Mouse (Mus musculus) CD4-positive, CD25-positive, alpha-beta regulatory T cell, adult 4 months (primary cell): Measurements from ENCODE around the gene Olfr1393. TPM values are rescaled to one million over a fixed set of nuclear protein-coding genes. Genes with fewer than 3 reads are reported as not detected.

Source experiments
- ATAC-seq: one replicate; pipeline ENCODE4 v1.8.0; 2017
- polyA plus RNA-seq, 2 experiments: library from polyadenylated mRNA; unstranded; fragments of 100-300 nt; shearing (Covaris generic); gene quantifications; one replicate each; pipeline ENCODE4 v1.2.1; 2017

The Olfr1393 gene
- polyA plus RNA-seq, 2 experiments from 2014 or later = 0.28 TPM; not detected in 1

GRCm38 (mm10) chr11:49322442-49322841, 44.3 kb downstream of the Olfr1393 start, which contains the start of gene Olfr1391:
TSS of gene Olfr1391 (plus strand) at chr11:49322742.
- ATAC-seq = no peak

- no peak for ATAC-seq
Measured at GRCm38 (mm10) chr11:49326726-49327125, 48.6 kb downstream of the Olfr1393 start.

- no peak for ATAC-seq
Measured at GRCm38 (mm10) chr11:49329686-49330085, 51.6 kb downstream of the Olfr1393 start.

Other genes starting within 250 kb of the Olfr1393 start
- gene 9930111J21Rik2, start 227.1 kb upstream of the Olfr1393 start, polyA plus RNA-seq = 100 to 1,000 TPM; 148 to 213 TPM
- gene Tgtp2, start 214.1 kb upstream of the Olfr1393 start, polyA plus RNA-seq = 100 to 1,000 TPM; 424 to 495 TPM
- 100 to 1,000 TPM; 473 to 495 TPM for gene Ifi47, start 201.7 kb upstream of the Olfr1393 start, polyA plus RNA-seq
- gene Olfr1396, start 163.4 kb upstream of the Olfr1393 start, polyA plus RNA-seq = under 1 TPM; 0.35 to 0.47 TPM
- not detected for gene Olfr1395, start 136.0 kb upstream of the Olfr1393 start, polyA plus RNA-seq
- gene Olfr1394, start 123.9 kb upstream of the Olfr1393 start, polyA plus RNA-seq = not detected
- under 1 TPM in 1 of 2 experiments, not detected in 1; 0.35 TPM for gene Btnl9, start 91.1 kb upstream of the Olfr1393 start, polyA plus RNA-seq
- gene Zfp62, start 75.0 kb upstream of the Olfr1393 start, polyA plus RNA-seq = 10 to 100 TPM; 60.2 to 62.0 TPM
- gene Mgat1, start 34.1 kb upstream of the Olfr1393 start, polyA plus RNA-seq = 100 to 1,000 TPM in 1 of 2 experiments, 10 to 100 TPM in 1; 70.9 to 106 TPM
- not detected for gene Olfr1392, start 7.0 kb downstream of the Olfr1393 start, polyA plus RNA-seq
- not detected for gene Olfr10, start 26.4 kb downstream of the Olfr1393 start, polyA plus RNA-seq
- not detected for gene Olfr1391, start 44.4 kb downstream of the Olfr1393 start, polyA plus RNA-seq
- gene Olfr1390, start 56.9 kb downstream of the Olfr1393 start, polyA plus RNA-seq = not detected
- gene Olfr1389, start 144.8 kb downstream of the Olfr1393 start, polyA plus RNA-seq = not detected
- gene Olfr1388, start 158.3 kb downstream of the Olfr1393 start, polyA plus RNA-seq = not detected
- not detected for gene Olfr1387, start 177.0 kb downstream of the Olfr1393 start, polyA plus RNA-seq
- gene Olfr1386, start 186.7 kb downstream of the Olfr1393 start, polyA plus RNA-seq = not detected
- gene Olfr1385, start 210.8 kb downstream of the Olfr1393 start, polyA plus RNA-seq = not detected
- not detected for gene Olfr1384, start 228.4 kb downstream of the Olfr1393 start, polyA plus RNA-seq
- not detected for gene Olfr1383, start 241.3 kb downstream of the Olfr1393 start, polyA plus RNA-seq
- not detected for gene Olfr1382, start 249.9 kb downstream of the Olfr1393 start, polyA plus RNA-seq